Mouse (Mus musculus) adipocyte (in vitro differentiated cells): ENCODE data around the gene Epha2.
A peak's percentile ranks its signal among the peaks of the same experiment; 100 is the strongest.

Experiments
- DNase-seq: peaks from one replicate; pipeline ENCODE4 v3.0.0-alpha.2; 2016; ENCODE audit warnings: low spot score

Epha2 gene

DNA sequence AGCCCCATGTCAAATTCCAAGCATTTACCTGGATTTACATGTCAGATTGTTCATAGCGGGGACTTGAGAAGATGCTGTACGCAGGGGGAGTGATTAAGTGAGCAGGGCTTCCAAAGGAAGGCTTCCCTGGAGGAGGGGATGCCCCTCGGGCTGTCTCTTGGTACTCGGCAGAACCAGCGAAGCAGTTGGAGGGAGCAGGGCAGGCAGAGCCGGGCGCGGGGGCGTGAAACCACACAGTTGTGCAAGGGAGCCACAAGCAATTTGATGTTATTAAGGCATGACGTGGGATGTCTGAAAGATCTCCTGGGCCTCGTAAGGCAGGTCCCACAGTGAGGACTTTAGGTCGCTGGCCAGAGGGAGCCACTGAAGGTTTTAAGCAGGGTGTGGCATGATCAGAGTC is 28.9 kb downstream of the Epha2 start:
- DNase-seq, result no peak

DNA sequence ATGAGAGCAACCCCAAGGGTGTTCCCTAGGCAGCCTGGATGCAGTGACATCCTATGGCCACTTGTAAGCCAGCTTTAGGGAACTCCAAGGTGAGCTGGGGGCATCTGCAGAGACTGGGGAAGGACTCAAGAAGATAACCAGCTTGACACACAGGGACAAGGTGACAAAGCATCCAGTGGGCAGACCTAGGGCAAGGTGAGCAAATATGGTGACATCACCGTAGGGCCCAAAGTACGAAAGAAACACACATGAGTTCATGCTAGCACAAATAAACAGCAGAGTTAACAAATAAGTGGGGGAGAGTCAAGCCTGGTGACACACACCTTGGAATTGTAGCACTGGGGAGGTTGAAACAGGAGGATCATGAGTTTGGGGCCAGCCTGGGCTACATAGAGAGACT is 30.4 kb downstream of the Epha2 start:
- DNase-seq, result no peak

DNA sequence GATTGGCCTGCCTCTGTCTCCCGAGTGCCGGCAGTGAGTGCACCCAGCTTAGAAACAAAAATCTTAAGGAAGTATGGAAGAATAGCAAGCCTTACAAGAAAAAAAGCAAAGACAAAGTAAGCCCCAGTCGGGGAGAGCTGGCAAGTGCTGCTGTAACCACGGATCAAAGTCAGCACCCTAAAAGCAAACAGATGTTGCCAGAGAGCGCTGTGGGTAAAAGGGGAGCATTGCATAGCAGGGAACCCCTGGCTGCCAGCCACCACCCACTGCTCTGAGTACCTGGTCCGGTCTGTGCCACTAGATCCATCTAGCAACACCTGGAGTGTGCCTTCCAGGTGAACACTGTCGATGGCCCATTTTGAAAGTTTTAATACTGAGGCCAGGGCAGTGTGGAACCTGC is 31.2 kb downstream of the Epha2 start:
- no peak for DNase-seq

DNA sequence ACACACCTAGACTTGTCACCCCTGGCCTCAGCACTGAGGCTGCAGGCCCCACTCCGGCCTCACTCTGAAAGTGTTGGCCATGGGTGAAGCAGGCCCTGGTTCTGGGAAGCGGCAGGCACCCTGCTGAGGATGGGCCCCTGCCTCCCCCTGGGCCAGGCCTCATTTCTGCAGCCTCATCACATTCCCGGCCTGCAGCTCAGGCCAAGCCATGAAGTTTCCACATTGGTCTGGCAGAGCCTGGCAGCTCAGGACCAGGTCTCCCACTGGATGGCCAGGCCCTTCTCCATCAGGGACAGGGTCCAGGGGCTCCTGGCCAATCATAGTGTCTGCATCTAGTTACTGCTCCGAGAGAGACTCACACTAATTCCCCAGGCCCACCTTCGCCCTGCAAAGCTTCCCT is 33.7 kb downstream of the Epha2 start:
- DNase-seq, result peak; percentile 6

- DNase-seq, result no peak
Measured at GRCm38 (mm10) chr4:141335263-141335796, 34.3 kb downstream of the Epha2 start.

DNA sequence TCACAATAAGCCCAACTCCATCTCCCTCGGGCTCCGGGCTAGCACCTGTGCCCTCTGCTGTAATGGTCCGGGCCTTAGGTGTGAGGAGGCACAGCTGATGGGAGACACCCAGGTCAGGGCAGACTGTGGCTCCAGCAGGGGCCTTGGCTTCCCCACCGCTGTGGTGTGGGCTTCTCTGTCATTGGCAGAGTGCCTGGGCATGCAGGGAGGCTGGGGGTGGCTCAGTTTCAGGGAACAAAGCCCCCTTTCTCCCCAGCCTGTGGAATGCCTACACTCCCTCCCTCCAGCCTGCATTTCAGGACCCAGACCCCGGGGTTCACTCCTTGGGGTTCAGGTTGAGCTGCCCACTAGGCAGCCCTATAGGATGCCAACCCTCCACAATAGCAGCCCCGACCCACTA is 35.2 kb downstream of the Epha2 start:
- no peak for DNase-seq

- no peak for DNase-seq
Measured at GRCm38 (mm10) chr4:141337986-141338385, 36.9 kb downstream of the Epha2 start.

DNA sequence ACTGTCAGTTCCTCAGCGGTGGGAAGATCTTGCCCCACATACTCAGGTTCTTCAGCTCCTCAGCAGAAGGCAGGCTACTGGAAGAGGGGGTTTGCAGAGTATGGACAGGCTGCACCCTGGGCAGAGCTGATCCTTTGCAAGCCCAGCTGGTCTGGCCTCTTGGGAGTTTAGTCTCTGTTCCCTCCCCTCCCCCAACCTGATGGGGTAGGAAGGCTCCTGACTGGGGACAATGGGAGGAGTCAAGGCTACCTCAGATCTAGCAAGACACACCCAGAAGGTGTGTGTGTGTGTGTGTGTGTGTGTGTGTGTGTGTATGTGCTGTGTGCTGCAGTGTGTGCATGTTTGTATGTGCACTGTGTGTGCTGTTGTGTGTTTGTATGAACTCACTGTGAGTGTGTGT is 37.8 kb downstream of the Epha2 start:
- no peak for DNase-seq

DNA sequence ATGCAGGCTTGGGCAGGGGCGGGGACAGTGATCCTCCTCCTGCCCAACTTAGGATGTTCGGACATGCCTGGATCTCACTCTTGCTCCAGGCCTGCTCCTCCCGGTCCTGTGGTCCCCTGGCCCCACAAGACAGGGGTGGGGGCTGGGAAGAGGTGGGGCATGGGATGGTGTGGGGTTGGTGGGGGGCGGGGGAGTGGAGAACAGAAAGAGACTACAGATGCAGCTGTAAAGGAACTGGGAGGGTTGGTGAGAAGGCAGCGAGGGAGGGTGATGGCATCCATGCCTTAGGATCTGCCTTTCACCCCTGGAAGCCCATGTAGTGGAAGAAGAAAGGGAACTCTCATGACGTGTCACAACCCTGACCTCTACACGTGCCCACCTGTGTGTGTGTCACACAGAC is 40.4 kb downstream of the Epha2 start:
- DNase-seq, result no peak

GRCm38 (mm10) chr4:141343515-141343914 is 42.5 kb downstream of the Epha2 start:
- DNase-seq, result no peak

DNA sequence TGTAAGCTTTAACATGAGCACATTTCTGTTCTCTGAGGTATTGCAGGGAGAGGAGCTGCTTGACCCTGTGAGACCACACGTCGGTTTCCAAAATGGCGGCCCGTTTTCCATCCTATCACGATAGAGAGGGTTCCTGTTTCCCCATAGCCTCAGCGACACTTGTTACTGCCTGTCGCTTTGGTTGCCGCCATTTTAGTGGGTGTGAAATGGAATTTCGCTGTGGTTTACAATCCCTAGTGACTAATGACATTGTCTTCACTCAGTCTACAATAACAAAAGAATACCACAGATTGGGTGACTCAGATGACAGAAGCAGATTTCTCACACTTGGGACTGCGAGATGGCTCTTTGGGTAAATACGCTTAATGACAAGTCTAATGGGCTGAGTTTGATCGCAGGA is 44.2 kb downstream of the Epha2 start:
- no peak for DNase-seq

DNA sequence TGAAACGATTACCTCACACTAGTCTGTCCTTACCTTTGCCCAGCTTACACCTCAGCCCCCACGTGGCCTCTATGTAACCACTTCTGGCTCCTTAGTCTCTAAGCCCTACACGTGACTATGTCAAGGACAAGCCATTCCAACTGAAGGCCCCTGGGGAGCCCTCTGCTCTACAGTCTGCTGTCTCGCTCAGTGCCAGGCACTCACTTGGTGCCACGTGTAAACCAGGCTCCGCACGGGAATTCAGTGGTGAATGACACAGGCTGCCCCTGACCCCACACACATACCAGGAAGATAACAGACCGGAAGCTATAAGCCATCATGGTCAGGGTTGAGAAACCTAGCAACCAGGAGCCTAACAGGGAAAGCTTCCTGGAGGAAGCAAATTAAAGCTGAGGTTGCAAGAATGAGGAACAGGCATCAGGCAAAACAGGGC is 46.3 kb downstream of the Epha2 start:
- no peak for DNase-seq

GRCm38 (mm10) chr4:141348616-141349015 is 47.6 kb downstream of the Epha2 start:
- no peak for DNase-seq

- DNase-seq, result no peak
Measured at GRCm38 (mm10) chr4:141350015-141350414, 49.0 kb downstream of the Epha2 start.

DNA sequence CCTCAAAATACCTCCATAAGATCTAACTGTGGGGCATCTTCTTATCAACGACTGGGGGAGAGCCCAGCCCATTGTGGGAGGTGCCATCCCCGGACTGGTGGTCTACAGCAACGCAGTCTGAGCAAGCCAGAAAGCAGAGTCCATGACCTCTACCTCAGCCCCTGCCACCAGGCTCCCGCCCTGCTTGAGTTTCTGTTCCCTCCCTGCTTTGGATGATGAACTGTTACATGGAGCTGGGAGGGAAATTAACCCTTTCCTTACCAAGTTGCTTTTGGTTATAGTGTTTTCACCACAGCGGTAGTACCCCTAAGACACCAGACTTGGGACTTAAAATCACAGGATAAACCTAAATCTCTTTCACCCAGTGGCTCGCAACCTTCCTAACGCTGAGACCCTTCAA is 50.9 kb downstream of the Epha2 start:
- DNase-seq, result no peak

DNA sequence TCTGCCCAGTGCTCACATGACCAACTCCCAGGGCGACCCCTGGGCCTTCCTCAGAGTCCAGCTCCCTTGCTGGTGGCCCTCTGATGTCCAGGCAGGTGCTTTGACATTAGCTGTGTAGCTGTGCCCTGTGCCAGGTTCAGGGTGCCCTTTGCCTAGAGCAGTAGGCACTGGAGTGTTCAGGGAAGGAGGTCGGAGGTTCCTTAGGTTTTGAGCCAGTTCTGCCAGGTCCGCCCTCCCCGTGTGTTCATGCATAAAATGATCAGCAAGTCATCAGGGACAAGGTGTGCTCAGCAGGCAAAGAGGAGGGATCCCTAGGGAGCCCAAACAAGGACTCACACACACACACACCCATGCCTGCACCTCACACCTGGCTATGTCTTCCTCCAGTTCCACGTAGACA is 51.9 kb downstream of the Epha2 start:
- DNase-seq, result no peak

GRCm38 (mm10) chr4:141353868-141354267 is 52.8 kb downstream of the Epha2 start:
- DNase-seq, result no peak

GRCm38 (mm10) chr4:141357811-141358210 is 56.8 kb downstream of the Epha2 start:
- DNase-seq, result no peak

DNA sequence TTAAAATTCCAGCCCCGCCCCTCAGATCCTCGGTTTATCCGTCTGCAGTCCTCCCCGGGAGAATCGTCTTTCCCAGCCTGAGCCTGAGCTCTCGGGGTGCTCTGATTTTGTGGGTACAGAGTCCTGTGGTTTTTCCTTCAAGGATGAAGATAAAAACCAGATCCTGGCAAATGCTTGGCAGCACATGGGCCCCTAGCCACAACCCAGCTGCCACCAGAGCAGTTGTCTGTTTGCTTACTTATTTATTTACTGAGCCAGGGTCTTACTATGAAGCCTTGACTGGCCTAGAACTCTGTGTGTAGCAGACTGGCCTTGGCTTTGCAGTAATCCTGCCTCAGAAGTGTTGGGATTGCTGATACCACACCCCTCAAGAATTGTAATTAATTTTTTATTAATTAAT is 58.2 kb downstream of the Epha2 start:
- DNase-seq, result no peak

- peak; percentile 30 for DNase-seq
Measured at GRCm38 (mm10) chr4:141360846-141361245, 59.8 kb downstream of the Epha2 start.

GRCm38 (mm10) chr4:141362937-141363548 is 62.0 kb downstream of the Epha2 start:
- peak; percentile 66 for DNase-seq

DNA sequence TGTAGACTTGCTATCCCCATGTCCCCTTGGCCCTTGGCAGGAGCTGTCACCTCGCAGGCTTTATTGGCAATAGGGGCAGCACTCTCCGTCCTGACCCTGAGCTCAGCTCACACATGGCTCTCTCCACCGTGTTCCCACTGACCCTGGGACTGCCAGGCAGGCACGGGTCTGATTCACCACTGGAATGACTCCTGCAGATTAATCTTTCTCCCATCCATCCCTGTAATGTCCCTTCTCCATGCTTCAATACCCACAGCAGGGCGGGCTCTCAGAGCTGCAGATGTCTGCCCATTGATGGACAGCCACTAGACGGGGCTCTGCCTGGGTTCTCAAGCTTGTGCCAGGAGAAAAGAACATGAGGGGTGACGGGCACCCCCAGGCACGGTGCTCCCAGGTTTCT is 64.1 kb downstream of the Epha2 start:
- DNase-seq, result no peak

DNA sequence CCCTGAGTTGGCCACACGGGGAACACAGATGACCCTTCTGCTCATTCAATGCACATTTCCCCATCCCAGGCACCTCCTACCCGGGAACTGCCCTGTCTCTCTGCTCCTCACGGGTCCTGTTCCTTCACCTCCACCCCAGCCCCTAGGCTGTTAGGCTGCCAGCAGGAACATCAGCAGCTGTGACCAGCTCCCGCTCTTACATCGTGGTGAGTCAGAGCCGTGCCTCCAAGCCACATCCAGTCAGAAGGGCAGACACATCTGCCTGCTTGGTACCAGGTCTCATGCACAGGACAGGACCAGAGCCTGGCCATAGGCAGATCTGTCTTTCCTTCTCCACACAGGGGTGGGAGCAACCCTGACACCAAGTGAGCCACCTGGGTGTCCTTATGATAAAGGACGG is 64.8 kb downstream of the Epha2 start:
- DNase-seq, result no peak

DNA sequence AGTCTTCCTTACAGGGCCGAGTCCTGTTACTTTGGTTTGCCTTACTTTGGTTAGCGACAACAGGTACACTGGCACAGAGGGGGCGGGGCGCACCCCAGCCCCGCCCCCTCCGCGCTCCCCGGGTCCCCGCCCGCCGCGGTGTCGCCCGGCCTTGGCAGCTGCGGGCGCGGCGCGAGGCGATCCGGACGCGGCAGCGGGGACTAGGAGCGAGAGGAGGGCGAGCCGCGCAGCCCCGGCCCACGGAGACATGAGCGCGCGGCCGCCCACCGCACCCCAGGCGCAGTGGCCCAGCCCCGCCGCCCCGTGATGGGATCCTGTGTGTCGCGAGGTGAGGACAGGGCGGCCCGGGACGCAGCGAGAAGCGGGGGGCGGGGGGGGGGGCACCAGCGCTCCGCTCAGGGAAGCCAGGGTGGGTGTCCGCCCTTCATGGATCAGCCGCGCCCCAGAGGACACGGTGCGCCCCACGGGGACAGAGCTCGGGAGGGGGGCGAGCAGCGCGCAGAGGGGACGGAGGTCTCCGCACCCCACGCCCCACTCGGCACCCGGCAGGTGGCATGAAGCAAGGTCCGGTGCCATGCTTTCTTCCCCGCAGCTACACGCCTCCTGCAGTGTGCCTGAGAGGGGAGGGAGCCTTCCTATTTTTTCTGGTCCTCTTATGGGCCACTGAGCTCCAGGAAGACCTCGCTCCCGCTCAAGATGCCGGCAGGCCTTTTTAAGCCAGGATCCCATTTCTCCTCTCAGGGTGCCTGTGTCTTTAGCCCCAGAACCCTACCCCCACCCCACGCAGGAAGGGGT is 67.2 kb downstream of the Epha2 start, which contains the start of gene Fam131c:
Gene Fam131c, plus strand, starts transcription at position 224 of the 795 bp plus-strand sequence.
- no peak for DNase-seq
